Mouse (Mus musculus): Measurements from ENCODE around the gene Bpifa6.

The Bpifa6 gene

GRCm38 (mm10) chr2:154044743-154045142 lies 70.0 kb downstream of the Bpifa6 start:
- DNase-seq: no peak
